Mouse (Mus musculus) kidney, postnatal 4 days (tissue): ENCODE results near the gene Pcgf2.
A peak's percentile ranks its signal among the peaks of the same experiment; 100 is the strongest.

Experiments used
- DNase-seq, 2 experiments: peaks; one replicate each; pipeline ENCODE4 v3.0.0; 2021; ENCODE audit warnings: mixed read lengths in 2 of 2

Gene Pcgf2

GRCm38 (mm10) chr11:97695712-97696401, 4.4 kb downstream of the Pcgf2 start:
- DNase-seq, result peak in 1 of 2 experiments; percentile 33

- DNase-seq, result peak in 1 of 2 experiments; percentile 50
Measured at GRCm38 (mm10) chr11:97694921-97695711, 5.2 kb downstream of the Pcgf2 start.

GRCm38 (mm10) chr11:97694435-97694834, 5.9 kb downstream of the Pcgf2 start:
- DNase-seq, result no peak

GRCm38 (mm10) chr11:97689861-97690260, 10.4 kb downstream of the Pcgf2 start:
- peak; percentile 84 to 86 for DNase-seq

- peak in 1 of 2 experiments; percentile 18 for DNase-seq
Measured at GRCm38 (mm10) chr11:97687061-97687460, 13.2 kb downstream of the Pcgf2 start.

- no peak for DNase-seq
Measured at GRCm38 (mm10) chr11:97686322-97686908, 13.9 kb downstream of the Pcgf2 start.

- peak; percentile 94 to 97 for DNase-seq
Measured at GRCm38 (mm10) chr11:97685613-97686321, 14.5 kb downstream of the Pcgf2 start, which contains the start of gene Cisd3. Cisd3 (plus strand) TSS chr11:97685826.

GRCm38 (mm10) chr11:97684766-97685165, 15.5 kb downstream of the Pcgf2 start:
- DNase-seq, result peak in 1 of 2 experiments; percentile 33

GRCm38 (mm10) chr11:97684063-97684680, 16.1 kb downstream of the Pcgf2 start:
- DNase-seq, result no peak

- no peak for DNase-seq
Measured at GRCm38 (mm10) chr11:97682504-97683055, 17.7 kb downstream of the Pcgf2 start.

GRCm38 (mm10) chr11:97680430-97680829, 19.9 kb downstream of the Pcgf2 start:
- DNase-seq, result no peak

- no peak for DNase-seq
Measured at GRCm38 (mm10) chr11:97678301-97678700, 22.0 kb downstream of the Pcgf2 start.

GRCm38 (mm10) chr11:97677842-97678241, 22.5 kb downstream of the Pcgf2 start:
- no peak for DNase-seq

- peak; percentile 55 to 58 for DNase-seq
Measured at GRCm38 (mm10) chr11:97677381-97677780, 22.9 kb downstream of the Pcgf2 start.

GRCm38 (mm10) chr11:97676050-97676754, 24.1 kb downstream of the Pcgf2 start:
- DNase-seq, result peak in 1 of 2 experiments; percentile 29

- DNase-seq, result no peak
Measured at GRCm38 (mm10) chr11:97673148-97673547, 27.1 kb downstream of the Pcgf2 start.

GRCm38 (mm10) chr11:97671177-97671527, 29.1 kb downstream of the Pcgf2 start:
- no peak for DNase-seq

- DNase-seq, result peak in 1 of 2 experiments; percentile 39
Measured at GRCm38 (mm10) chr11:97670234-97671176, 29.8 kb downstream of the Pcgf2 start.

GRCm38 (mm10) chr11:97669829-97670228, 30.5 kb downstream of the Pcgf2 start:
- DNase-seq, result peak; percentile 79 to 87

- peak; percentile 69 to 78 for DNase-seq
Measured at GRCm38 (mm10) chr11:97669268-97669667, 31.0 kb downstream of the Pcgf2 start.
